Mouse (Mus musculus): Measurements from ENCODE around the gene Gm21921.
"Not testable (repeated sequence)": the region's sequence is repeated elsewhere in the genome, so short reads cannot be mapped to it uniquely, and the experiment has no call there.

Gene Gm21921

DNA sequence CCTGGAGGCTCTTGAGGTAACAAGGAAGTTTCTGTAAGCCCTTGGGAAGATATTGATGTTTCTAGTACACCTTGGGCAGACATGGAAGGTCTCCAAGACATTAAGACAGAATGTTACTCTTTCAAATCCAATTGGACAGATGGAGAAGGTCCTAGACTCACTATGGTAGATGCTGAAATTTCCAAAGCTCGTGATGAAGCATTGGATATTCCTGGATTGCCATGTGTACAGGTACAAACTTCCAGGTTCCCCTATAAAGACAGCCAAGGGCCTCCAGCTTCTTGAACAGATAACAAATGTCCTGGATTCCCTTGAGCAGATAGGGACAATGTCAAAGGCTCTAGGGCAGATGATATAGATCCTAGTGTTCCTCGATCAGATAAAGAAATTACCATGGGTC is at the start of gene Gm21921:
Gene Gm21921 (minus strand): TSS at position 101 of the 400 bp plus-strand sequence.
- POLR2A ChIA-PET, CTCF ChIA-PET: not testable (repeated sequence)
